Mouse (Mus musculus) adrenal gland (tissue): ENCODE measurements around the gene Rbfox2.

Source experiments
- intact Hi-C: fragments of 180-260 bp; cut with DNase I; formaldehyde crosslinking; loops from one replicate; pipeline ENCODE4 v1.15.1; 2025

Gene Rbfox2

DNA sequence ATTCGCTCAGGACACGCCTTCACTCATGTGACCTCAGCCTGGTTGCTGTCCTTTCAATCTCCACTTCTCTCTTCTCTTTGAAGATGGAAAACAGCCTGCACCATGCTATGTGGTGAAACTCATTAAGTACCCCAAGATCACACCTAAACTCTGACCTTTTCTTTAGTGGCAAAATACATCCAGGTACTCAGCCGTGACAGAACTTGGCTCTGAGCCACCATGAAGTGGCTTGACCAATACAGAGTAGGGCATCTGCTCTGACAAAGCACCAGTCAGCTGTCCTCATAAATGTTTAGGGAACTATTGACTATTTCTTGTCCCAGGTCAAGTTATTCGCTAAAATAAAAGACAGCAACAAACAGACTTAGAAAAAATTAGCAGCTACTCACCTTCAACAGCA lies 191.3 kb downstream of the Rbfox2 start:
- intact Hi-C loops, result no loop called here

DNA sequence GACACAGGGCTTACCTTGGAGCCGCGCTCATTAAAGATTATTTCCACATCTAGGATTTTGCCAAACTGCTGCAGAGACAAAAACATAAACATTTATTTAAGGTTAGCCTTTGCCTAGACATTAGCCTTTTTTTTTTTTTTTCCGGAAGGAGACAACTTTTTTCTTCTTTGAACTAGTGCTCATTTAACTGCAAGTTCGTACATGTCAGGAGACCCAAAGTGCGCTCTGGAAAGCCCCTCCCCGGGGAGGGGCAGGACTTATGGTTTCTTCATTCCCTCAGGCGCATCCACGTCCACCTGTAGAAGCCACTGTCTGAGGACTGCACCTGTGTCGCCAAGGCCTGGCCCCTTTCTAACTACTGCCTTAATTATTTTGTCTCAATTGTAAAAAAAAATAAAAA lies 193.2 kb downstream of the Rbfox2 start:
- intact Hi-C loops, result no loop called here

DNA sequence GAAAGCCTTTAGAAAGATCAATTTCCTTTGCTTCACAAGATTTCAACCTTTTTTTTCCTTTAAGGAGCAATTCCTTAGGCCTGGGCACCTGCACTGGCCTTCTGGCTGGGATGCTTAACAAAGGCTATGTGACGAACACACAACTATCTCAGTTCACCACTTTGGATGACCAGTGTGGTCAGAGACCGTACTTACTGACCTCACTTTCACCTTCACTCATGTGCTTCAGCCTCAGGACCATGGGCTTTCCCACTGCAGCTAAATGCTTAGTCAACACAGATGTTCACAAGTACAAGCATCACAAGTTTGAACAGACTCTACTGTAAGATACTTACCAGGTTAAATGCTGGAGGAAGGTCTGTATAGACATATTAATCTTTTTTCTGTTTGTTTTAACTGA lies 194.4 kb downstream of the Rbfox2 start:
- intact Hi-C loops, result no loop called here

DNA sequence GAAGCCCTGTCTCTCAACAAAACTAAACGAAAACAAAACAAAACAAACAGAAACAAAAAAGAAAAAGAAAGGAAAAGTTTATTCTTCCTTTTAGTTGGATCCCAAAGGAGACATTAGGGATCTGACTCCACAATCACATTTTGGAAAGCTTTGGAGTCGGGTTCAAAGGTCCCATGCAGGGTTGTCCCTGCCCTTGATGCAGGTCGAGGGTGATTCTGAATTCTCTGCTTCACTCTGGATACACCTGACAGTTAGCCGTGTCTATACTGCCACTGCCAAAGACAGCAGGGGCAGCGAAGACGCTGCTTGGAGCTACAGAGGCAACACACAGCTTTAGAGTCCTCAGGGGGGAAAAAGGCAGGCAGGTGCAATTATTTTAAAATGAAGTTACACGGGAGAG lies 194.9 kb downstream of the Rbfox2 start:
- intact Hi-C loops, result no loop called here

GRCm38 (mm10) chr15:77110452-77110851 lies 196.4 kb downstream of the Rbfox2 start:
- intact Hi-C loops, result no loop called here

GRCm38 (mm10) chr15:77107169-77107908 lies 199.5 kb downstream of the Rbfox2 start:
- intact Hi-C loops, result no loop called here

GRCm38 (mm10) chr15:77105273-77105672 lies 201.5 kb downstream of the Rbfox2 start:
- intact Hi-C loops, result no loop called here

GRCm38 (mm10) chr15:77104349-77105158 lies 202.2 kb downstream of the Rbfox2 start:
- intact Hi-C loops, result no loop called here

DNA sequence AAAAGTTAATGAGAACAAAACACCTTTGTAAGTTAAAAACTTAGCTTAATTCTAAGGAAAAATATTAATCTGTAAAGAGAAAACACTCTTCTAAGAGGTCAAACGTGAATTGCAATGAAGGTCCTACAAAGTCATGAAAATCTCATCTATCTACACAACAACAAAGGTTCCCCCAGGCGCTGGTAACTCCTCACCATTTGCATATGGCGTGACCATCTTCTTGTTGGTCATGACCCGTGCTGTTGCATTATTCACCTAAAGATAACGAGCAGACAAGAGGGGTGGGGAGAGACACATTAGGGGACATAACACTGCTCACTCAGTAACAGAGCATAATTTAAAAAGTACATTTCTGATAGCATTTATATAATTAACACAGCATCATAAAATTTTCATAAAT lies 204.1 kb downstream of the Rbfox2 start:
- intact Hi-C loops, result no loop called here

DNA sequence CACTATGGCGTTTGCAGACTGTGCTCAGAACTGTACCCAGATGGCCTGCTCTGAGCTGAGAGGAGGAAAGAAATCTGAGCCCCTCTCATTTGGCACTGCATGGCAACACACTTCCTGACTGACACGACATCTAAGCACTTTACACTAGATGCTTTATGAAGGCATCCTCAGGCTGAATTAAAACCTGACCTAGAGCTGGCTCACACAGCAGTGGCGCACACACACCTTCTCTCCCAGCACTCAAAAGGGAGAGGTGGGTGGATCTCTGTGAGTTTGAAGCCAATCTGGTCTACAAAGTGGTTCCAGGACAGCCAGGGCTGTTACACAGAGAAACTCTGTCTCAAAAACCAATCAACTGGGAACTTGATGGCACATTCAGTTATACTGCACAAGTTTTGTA lies 207.0 kb downstream of the Rbfox2 start:
- intact Hi-C loops, result loop anchor here (5.0 kb wide), 1 partner anchor 53 kb away; no protein-coding TSS in a partner anchor

- intact Hi-C loops, result loop anchor here (5.0 kb wide), 1 partner anchor 55 kb away; no protein-coding TSS in a partner anchor
Observed at GRCm38 (mm10) chr15:77097358-77097757, 209.4 kb downstream of the Rbfox2 start.

DNA sequence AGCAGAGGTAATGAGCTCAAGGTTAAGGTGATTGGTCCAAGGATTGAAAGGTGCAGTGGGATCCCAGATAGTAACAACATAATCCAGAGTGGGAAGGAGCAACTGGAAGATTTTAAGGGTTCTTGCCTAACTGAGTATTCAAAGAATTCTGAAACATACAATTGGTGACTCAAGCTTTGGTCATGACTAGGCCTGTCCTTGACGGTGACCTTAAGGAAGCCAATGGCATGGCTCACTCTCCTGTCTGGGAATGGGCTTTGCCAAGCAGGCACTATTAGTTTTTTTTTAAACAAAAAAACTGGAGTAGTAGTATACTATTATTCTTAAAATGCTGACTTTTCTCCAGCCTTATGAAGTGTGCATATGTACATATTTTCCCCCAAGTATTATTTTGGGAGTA lies 211.6 kb downstream of the Rbfox2 start:
- intact Hi-C loops, result loop anchor here (5.0 kb wide), 1 partner anchor 57 kb away; no protein-coding TSS in a partner anchor

- intact Hi-C loops, result no loop called here
Observed at GRCm38 (mm10) chr15:77094431-77094830, 212.4 kb downstream of the Rbfox2 start.

GRCm38 (mm10) chr15:77091394-77091793 lies 215.4 kb downstream of the Rbfox2 start:
- intact Hi-C loops, result no loop called here

GRCm38 (mm10) chr15:77090531-77090930 lies 216.3 kb downstream of the Rbfox2 start:
- intact Hi-C loops, result no loop called here

DNA sequence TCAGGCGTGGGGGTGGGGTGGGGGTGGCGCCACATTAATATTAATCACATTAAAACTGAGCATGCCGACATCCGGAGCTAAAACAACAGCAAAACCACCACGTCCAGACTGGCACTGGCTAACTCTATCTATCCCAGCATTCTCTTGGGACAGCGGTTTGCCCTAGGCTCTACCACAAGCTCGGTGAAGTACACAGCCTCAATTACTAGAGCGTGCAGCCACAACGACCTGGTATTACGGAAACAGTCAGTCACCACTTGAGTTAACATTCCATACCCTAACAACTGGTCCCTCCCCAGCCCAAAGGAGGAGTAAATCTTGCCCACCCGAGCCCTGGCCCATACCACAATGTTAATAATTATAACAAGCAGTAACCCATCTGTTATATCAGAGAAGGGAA lies 217.6 kb downstream of the Rbfox2 start:
- intact Hi-C loops, result no loop called here

GRCm38 (mm10) chr15:77086488-77086887 lies 220.3 kb downstream of the Rbfox2 start:
- intact Hi-C loops, result no loop called here

DNA sequence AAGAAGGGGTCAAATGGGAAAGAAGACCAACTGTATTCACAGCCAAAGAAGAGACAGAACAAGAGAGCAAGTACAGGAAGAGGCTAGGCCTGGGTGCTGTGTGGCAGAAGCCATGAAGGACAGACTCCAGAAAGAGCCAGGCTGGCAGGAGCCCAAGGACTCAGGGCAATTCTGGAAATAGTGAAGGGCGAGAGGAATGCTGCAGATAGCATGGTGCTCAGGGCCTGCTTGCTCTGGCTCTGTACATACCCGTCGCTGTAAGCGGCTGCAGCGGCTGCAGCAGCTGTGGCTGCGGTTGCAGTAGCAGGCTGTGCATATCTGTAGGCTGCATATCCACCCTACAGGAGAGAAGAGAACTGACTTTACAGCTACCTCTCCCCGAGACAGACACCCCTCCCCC lies 221.0 kb downstream of the Rbfox2 start:
- intact Hi-C loops, result no loop called here

GRCm38 (mm10) chr15:77081454-77081853 lies 225.3 kb downstream of the Rbfox2 start:
- intact Hi-C loops, result loop anchor here (5.0 kb wide), 1 partner anchor 71 kb away; no protein-coding TSS in a partner anchor

DNA sequence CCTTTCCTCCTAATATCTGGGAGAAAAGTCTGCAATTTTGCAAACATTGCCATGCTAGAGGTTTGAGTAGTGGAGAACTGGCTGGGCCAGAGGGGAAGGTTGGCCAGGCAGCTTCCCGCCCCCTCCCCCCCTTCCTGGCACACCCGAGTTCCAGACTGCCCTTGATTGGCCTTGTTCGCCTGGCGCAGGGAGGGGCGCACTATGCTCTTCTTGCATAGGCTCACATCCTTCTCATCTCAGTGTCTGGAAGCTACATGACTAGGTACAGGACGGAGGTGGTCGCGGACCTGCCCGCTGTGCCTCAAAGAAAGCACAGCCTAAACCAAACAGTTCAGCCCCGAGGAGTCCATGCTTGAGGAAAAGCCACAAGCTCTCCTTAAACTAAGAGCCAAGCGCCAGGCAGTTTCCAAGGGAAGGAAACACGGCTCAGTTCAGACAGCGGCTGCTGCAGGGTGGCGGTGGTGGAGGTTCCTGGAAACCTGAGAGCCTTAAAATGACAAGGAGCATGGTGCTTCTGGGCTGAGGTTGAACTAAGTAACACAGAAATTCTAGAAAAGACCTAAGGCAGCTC lies 226.0 kb downstream of the Rbfox2 start:
- intact Hi-C loops, result loop anchor here (5.0 kb wide), 1 partner anchor 72 kb away; no protein-coding TSS in a partner anchor

GRCm38 (mm10) chr15:77079890-77080361 lies 226.9 kb downstream of the Rbfox2 start:
- intact Hi-C loops, result loop anchor here (5.0 kb wide), 2 partner anchors 72 to 137 kb away; no protein-coding TSS in a partner anchor
